Mouse (Mus musculus) hindbrain, embryonic 11.5 days (tissue): ENCODE measurements around the gene Nsun5. TPM values are rescaled to one million over a fixed set of nuclear protein-coding genes. Genes with fewer than 3 reads are reported as not detected.
"Not testable (repeated sequence)": the region's sequence is repeated elsewhere in the genome, so short reads cannot be mapped to it uniquely, and the experiment has no call there.

Source experiments
- ATAC-seq: fragments of 200-750 bp; cut with Nextera tagmentation; 2 replicates; pipeline ENCODE4 v1.8.0; 2017; ENCODE audit warnings: mild to moderate bottlenecking, moderate TSS enrichment, moderate library complexity; ENCODE audit not compliant: low FRiP score
- DNase-seq: peaks from one replicate; pipeline ENCODE4 v3.0.0-alpha.2; 2015; ENCODE audit warnings: low spot score
- H3K27ac ChIP-seq: fragments of 300-500 bp; sonication (generic); 2 replicates; pipeline ENCODE4 v1.5.1; 2014; ENCODE audit warnings: mild to moderate bottlenecking, low read depth, low read length
- H3K27me3 ChIP-seq: fragments of 300-500 bp; sonication (generic); 2 replicates; pipeline ENCODE4 v1.6.1; 2014; ENCODE audit warnings: mild to moderate bottlenecking, low read length, moderate library complexity, mixed read lengths; ENCODE audit not compliant: control insufficient read depth, insufficient read depth
- H3K36me3 ChIP-seq: fragments of 300-500 bp; sonication (generic); 2 replicates; pipeline ENCODE4 v1.6.1; 2014; ENCODE audit warnings: mild to moderate bottlenecking, low read length, moderate library complexity, mixed read lengths; ENCODE audit not compliant: control insufficient read depth, insufficient read depth
- H3K4me1 ChIP-seq: fragments of 300-500 bp; sonication (generic); replicated peaks from 2 replicates; pipeline ENCODE4 v1.6.1; 2014; ENCODE audit warnings: low read length, mixed read lengths; ENCODE audit not compliant: control insufficient read depth, insufficient read depth
- H3K4me2 ChIP-seq: fragments of 300-500 bp; sonication (generic); replicated peaks from 2 replicates; pipeline ENCODE4 v1.6.1; 2014; ENCODE audit warnings: mild to moderate bottlenecking, low read depth, low read length
- H3K4me3 ChIP-seq: fragments of 300-500 bp; sonication (generic); 2 replicates; pipeline ENCODE4 v1.5.1; 2014; ENCODE audit warnings: low read depth, low read length
- H3K9ac ChIP-seq: fragments of 300-500 bp; sonication (generic); 2 replicates; pipeline ENCODE4 v1.6.1; 2014; ENCODE audit warnings: low read depth, low read length
- H3K9me3 ChIP-seq: fragments of 300-500 bp; sonication (generic); 2 replicates; pipeline ENCODE4 v1.6.1; 2016; ENCODE audit warnings: low read length; ENCODE audit not compliant: control insufficient read depth
- WGBS: fragments of 180-500 bp; shearing (Covaris S2); extraction: QIAGEN DNeasy Blood & Tissue Kit; methylation state at CpG from one replicate; pipeline ENCODE4 v1.1.7; 2014; 5-methylcytosine and 5-hydroxymethylcytosine counted together
- polyA plus RNA-seq: library from polyadenylated mRNA; unstranded; fragments of >200 nt; fragmentation: Nextera tagmentation; extraction: Ambion mirVana; gene quantifications from 2 replicates; pipeline ENCODE4 v1.2.1, GENCODE M21; 2014

Nsun5 gene
- polyA plus RNA-seq, 1 experiment from 2014 or later: 27.8 TPM

- Histone ChIP-seq H3K27me3 (no peaks in the 10 kb centered on the region), H3K27ac (no peak overlapping the region), H3K9ac (no peak overlapping the region), H3K4me1 (no peaks in the 10 kb centered on the region), H3K4me2 (no peak overlapping the region), H3K9me3 (no peaks in the 10 kb centered on the region), H3K36me3 (no peaks in the 10 kb centered on the region), H3K4me3 (no peak overlapping the region)
- peak; percentile 74 for DNase-seq
- no peak for ATAC-seq
- WGBS: 35% methylated on average over 12 of the region's 12 CpGs
These were observed 6.2 kb upstream of the Nsun5 start for GRCm38 (mm10) chr5:135363540-135363939.

DNA sequence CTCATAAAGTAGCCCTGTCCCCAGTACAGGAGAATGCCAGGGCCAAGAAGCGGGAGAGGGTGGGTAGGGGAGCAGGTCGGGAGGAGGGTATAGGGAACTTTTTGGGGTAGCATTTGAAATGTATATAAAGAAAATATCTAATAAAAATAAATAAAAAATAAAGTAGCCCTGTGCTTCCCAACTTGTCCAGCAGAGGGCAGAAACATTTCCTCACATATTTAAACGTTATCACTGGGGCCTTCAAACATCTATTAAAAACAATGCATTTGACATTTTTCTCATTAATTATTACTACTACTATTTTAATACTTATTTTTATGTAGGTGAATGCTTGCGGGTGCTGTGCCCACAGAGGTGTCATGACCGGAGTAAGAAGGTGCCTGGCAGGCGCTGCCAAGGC lies 1.9 kb upstream of the Nsun5 start:
- H3K4me2 ChIP-seq: no peak overlapping the region
- peak; percentile 31 for DNase-seq
- 59% methylated on average over 6 of the region's 6 CpGs for WGBS
- no peaks in the 10 kb centered on the region for H3K36me3 ChIP-seq
- H3K9ac ChIP-seq: no peak overlapping the region
- no peaks in the 10 kb centered on the region for H3K9me3 ChIP-seq
- H3K27me3 ChIP-seq: no peaks in the 10 kb centered on the region
- no peak overlapping the region for H3K27ac ChIP-seq
- no peak overlapping the region for H3K4me3 ChIP-seq
- peaks cover 5% of the 10 kb centered on the region; the same call in 1 of the 2 replicates for H3K4me1 ChIP-seq
- ATAC-seq: no peak

DNA sequence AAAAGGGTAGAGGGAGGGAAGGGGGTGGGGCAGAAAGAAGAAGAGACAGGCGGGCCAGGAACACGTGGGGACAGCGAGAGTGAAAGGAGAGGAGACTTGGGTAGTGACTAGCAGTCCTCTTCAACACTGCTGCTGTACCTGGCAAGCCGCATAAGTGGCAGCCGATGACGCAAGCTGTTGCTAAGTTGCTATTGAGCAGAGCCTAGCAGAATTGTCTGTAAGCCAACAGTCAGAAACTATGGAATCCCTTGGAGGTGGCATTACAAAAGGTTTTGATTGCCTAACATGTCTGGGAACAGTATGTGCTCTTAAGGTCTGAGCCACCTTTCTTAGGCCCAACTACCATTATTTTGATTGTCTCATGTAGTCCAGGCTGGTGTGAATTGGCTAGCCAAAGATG lies 1.4 kb upstream of the Nsun5 start:
- DNase-seq (no peak), ATAC-seq (no peak)
- H3K9ac ChIP-seq: no peak overlapping the region
- 79% methylated on average over 6 of the region's 6 CpGs for WGBS
- no peaks in the 10 kb centered on the region for H3K9me3 ChIP-seq
- peaks cover under 1% of the 10 kb centered on the region; the same call in 1 of the 2 replicates for H3K36me3 ChIP-seq
- H3K27ac ChIP-seq: no peak overlapping the region
- H3K4me3 ChIP-seq: no peak overlapping the region
- peaks cover 5% of the 10 kb centered on the region; the same call in 1 of the 2 replicates for H3K4me1 ChIP-seq
- no peaks in the 10 kb centered on the region for H3K27me3 ChIP-seq
- no peak overlapping the region for H3K4me2 ChIP-seq

DNA sequence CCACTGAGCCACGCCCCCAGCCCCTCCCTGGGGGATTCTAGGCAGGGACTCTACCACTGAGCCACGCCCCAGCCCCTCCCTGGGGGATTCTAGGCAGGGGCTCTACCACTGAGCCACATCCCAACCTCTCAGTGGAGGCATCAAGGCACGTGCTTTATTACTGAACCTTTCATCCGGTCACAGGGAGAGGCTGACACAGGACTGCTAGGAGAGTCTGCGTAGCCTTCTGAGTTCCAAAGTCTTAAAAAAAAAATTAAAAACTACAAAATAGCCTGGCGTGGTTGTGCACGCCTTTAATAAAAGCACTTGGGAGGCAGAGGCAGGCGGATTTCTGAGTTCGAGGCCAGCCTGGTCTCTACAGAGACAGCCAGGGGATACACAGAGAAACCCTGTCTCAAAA lies 557 bp upstream of the Nsun5 start:
- H3K27me3 ChIP-seq, ATAC-seq, H3K4me1 ChIP-seq, DNase-seq, H3K27ac ChIP-seq, H3K9me3 ChIP-seq, H3K36me3 ChIP-seq: not testable (repeated sequence)
- Histone ChIP-seq H3K4me2 (peak overlapping the region; percentile 79), H3K4me3 (peak overlapping the region; percentile 91), H3K9ac (peak overlapping the region; percentile 83)
- 64% methylated on average over 9 of the region's 9 CpGs for WGBS

DNA sequence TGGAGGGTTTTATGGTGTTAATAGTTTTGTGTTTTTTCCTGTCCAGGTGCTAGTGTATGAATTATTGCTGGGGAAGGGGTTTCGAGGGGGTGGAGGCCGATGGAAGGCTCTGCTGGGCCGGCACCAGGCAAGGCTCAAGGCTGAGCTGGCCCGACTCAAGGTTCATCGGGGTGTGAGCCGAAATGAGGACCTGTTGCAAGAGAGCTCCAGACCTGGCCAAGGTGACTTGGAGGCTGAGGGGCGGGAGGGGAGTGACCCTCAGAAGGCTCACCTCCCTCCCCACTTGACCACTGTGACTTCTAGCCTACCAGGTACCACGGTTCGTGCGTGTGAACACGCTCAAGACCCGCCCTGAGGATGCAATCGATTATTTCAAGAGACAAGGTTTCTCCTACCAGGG lies 1.4 kb downstream of the Nsun5 start:
- H3K4me3 ChIP-seq: no peak overlapping the region
- 95% methylated on average over 13 of the region's 13 CpGs for WGBS
- no peaks in the 10 kb centered on the region for H3K9me3 ChIP-seq
- no peak overlapping the region for H3K4me2 ChIP-seq
- H3K27me3 ChIP-seq: no peaks in the 10 kb centered on the region
- H3K27ac ChIP-seq: no peak overlapping the region
- peaks cover 5% of the 10 kb centered on the region; the same call in 1 of the 2 replicates for H3K4me1 ChIP-seq
- no peak for ATAC-seq
- no peak overlapping the region for H3K9ac ChIP-seq
- peaks cover 9% of the 10 kb centered on the region; the same call in 1 of the 2 replicates for H3K36me3 ChIP-seq
- no peak for DNase-seq

DNA sequence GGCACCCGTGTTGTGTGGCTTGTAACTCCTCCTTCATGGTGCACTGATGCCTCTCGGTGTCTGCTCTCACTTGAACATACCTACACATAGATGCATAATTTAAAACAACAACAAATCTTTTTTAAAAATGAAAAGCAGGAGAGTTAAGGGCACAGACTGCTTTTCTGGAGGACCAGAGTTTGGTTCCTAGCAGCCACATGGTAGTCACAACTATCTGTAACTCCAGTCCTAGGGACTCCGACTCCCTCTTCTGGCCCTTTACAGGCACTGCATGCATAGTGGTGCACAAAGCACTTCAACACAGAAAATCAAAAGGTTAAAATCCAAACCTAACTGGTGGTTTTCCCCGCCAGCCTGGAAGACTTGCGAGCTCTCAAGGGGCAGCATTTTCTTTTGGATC lies 3.8 kb downstream of the Nsun5 start:
- WGBS: 95% methylated on average over 5 of the region's 5 CpGs
- H3K4me1 ChIP-seq: peaks cover 5% of the 10 kb centered on the region; the same call in 1 of the 2 replicates
- no peak overlapping the region for H3K4me2 ChIP-seq
- no peak overlapping the region for H3K4me3 ChIP-seq
- ATAC-seq: no peak
- H3K27me3 ChIP-seq: no peaks in the 10 kb centered on the region
- H3K27ac ChIP-seq: no peak overlapping the region
- H3K9me3 ChIP-seq: no peaks in the 10 kb centered on the region
- H3K9ac ChIP-seq: no peak overlapping the region
- peaks cover 11% of the 10 kb centered on the region; the same call in 1 of the 2 replicates for H3K36me3 ChIP-seq
- no peak for DNase-seq

DNA sequence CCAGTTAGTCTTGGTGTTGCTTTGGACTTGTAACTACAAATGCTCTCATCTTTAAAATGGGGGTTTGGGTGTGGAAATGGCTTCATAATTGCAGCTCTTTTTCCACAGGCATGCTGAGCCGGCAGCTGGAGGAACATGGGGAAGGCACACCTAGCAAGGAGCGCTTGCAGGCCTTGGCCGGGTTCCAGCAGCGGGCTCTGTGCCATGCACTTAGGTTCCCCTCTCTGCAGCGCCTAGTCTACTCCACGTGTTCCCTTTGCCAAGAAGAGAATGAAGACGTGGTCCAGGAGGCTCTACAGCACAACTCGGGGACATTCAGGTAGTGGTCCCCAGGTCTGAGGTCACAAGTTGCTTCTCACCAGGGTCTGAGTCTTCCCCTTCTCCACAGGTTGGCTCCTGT lies 5.4 kb downstream of the Nsun5 start:
- Histone ChIP-seq H3K27me3 (no peaks in the 10 kb centered on the region), H3K9me3 (no peaks in the 10 kb centered on the region), H3K4me2 (no peak overlapping the region), H3K4me3 (no peak overlapping the region), H3K4me1 (peaks cover 5% of the 10 kb centered on the region; the same call in 1 of the 2 replicates), H3K27ac (no peak overlapping the region), H3K36me3 (peaks cover 12% of the 10 kb centered on the region; the same call in 1 of the 2 replicates), H3K9ac (no peak overlapping the region)
- no peak for ATAC-seq
- 92% methylated on average over 8 of the region's 8 CpGs for WGBS
- DNase-seq: no peak

DNA sequence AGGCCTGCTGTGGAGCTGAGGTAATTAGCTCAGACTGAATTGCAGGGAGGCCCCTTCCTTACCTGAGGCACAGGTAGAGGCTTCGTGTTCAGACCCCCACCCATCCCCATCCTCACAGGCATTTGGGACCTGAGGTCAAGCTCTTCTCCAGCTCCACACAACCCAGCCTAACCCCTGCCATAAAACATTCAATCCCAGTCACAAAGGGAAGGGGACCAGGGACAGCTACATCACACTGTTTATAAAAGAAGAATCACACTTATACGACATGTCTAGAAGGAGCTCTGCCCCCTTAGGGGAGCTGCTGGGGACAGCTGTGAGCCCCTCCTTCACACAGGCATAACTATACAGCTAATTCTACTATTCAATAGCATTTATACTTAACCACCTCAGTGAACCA lies 6.6 kb downstream of the Nsun5 start:
- H3K27me3 ChIP-seq: no peaks in the 10 kb centered on the region
- H3K4me2 ChIP-seq: no peak overlapping the region
- ATAC-seq (no peak), DNase-seq (no peak)
- no peak overlapping the region for H3K9ac ChIP-seq
- no peaks in the 10 kb centered on the region for H3K4me1 ChIP-seq
- H3K36me3 ChIP-seq: peaks cover 21% of the 10 kb centered on the region; the same call in 1 of the 2 replicates
- WGBS: 68% methylated on average over 2 of the region's 2 CpGs
- H3K9me3 ChIP-seq: no peaks in the 10 kb centered on the region
- H3K4me3 ChIP-seq: no peak overlapping the region
- H3K27ac ChIP-seq: no peak overlapping the region

- Histone ChIP-seq H3K9me3 (no peaks in the 10 kb centered on the region), H3K36me3 (peaks cover 30% of the 10 kb centered on the region; the same call in 1 of the 2 replicates), H3K9ac (no peak overlapping the region), H3K27ac (no peak overlapping the region), H3K27me3 (no peaks in the 10 kb centered on the region), H3K4me1 (no peaks in the 10 kb centered on the region), H3K4me2 (no peak overlapping the region), H3K4me3 (no peak overlapping the region)
- ATAC-seq (no peak), DNase-seq (no peak)
- WGBS: 95% methylated on average over 4 of the region's 4 CpGs
These were observed 10.9 kb downstream of the Nsun5 start for GRCm38 (mm10) chr5:135380681-135381080.
